Mouse (Mus musculus): ENCODE results near the gene Ctrb1. TPM values are rescaled to one million over a fixed set of nuclear protein-coding genes. Genes with fewer than 3 reads are reported as not detected.
A peak's percentile ranks its signal among the peaks of the same experiment; 100 is the strongest.

Gene Ctrb1
- not detected in 2 replicates for polyA plus RNA-seq (2016; fragmentation: Nextera tagmentation; extraction: Ambion mirVana)

DNA sequence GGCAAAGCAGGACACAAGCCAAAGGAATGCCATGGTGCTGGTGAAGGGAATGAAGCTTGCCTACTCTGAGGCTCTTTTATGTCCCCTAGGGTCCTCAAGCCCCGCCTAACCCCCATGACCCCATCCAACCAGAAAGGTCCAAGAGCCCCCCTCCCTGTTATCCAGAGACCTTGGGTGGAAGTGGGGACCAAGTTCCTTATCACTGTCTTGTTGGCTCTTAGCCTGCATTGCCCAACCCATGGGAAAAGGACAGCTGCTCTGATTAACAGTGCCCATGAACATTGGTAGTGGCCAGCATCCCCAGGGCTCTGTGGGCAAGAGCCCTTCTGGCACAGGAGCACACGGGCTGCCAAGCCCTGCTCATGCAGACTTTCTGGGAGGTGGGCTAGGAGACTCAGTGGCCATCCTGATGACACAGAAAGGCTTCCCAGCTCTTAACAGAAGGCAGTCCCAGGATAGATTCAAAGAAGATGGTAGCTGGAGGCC lies at the start of gene Ctrb1:
Gene Ctrb1 (minus strand): TSS at position 51 of the 486 bp plus-strand sequence.
- Histone ChIP-seq H3K36me3 (no peaks in the 10 kb centered on the region), H3K4me1 (replicated peaks) (peaks cover 4% of the 10 kb centered on the region), H3K27me3 (no peaks in the 10 kb centered on the region), H3K27ac (no peak within 1 kb of the TSS), H3K4me3 (replicated peaks) (no peak within 1 kb of the TSS), H3K9me3 (no peaks in the 10 kb centered on the region), H3K9ac (replicated peaks) (no peak within 1 kb of the TSS), H3K4me2 (no peak within 1 kb of the TSS)
- ATAC-seq (ENCODE audit: insufficient number of reproducible peaks, insufficient read depth, low FRiP score, low TSS enrichment, low read depth) = no peak
- WGBS = 82% methylated on average over 2 of the region's 2 CpGs

DNA sequence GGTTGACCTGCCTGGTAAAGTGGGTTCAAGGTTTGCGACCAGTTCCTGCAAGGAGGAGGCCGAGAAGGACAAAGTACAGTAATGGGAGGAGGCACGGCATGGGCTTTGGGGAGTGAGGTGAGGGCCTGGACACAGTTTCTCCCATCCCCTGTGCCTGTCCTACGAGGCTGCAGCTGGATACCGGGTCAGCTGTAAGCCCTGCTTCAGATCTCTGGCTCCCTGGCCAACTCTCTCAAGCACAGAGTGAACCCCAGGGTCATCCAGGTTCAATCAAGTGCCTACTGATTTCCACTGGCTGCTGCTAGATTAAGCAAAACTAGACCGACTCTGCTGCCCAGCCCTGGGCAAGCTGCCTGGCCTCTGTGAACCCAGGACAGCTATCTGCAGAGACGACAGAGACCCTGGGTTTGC lies 49.5 kb upstream of the Ctrb1 start:
- H3K4me1 ChIP-seq (replicated peaks) = peaks cover 76% of the 10 kb centered on the region

DNA sequence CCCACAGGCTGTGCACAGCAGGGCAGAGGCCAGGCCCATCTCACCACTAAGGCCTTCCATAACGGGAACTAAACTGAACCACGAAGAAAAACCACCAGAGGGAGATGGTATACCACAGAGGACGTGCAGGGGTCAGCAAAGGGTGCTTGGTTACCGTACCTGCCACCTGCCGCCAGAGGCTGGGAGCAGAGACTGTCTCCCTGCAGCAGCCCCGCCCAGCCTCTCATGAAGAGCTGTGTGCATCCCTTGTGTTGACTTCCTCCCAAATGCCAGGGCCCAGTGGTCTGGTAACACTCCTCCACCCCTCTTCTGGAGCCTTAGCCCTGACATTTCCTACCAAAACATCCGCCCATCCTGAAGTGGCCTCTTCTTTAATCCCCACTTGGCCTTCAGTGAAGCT lies 48.8 kb upstream of the Ctrb1 start:
- Histone ChIP-seq H3K4me3 (replicated peaks) (no peak overlapping the region), H3K36me3 (peaks cover 18% of the 10 kb centered on the region; the same call in 1 of the 2 replicates), H3K27me3 (no peaks in the 10 kb centered on the region), H3K9me3 (no peaks in the 10 kb centered on the region), H3K27ac (no peak overlapping the region), H3K4me2 (no peak overlapping the region), H3K4me1 (replicated peaks) (peaks cover 79% of the 10 kb centered on the region), H3K9ac (replicated peaks) (no peak overlapping the region)
- 57% methylated on average over 7 of the region's 7 CpGs for WGBS
- no peak for ATAC-seq (ENCODE audit: insufficient number of reproducible peaks, insufficient read depth, low FRiP score, low TSS enrichment, low read depth)

More for the DNA sequence above, 49.5 kb upstream of the Ctrb1 start:
- Histone ChIP-seq H3K4me3 (replicated peaks) (no peak overlapping the region), H3K36me3 (peaks cover 18% of the 10 kb centered on the region; the same call in 1 of the 2 replicates), H3K9ac (replicated peaks) (no peak overlapping the region; the same call in 1 of the 2 replicates), H3K27me3 (no peaks in the 10 kb centered on the region), H3K4me2 (no peak overlapping the region), H3K9me3 (no peaks in the 10 kb centered on the region), H3K27ac (no peak overlapping the region)
- ATAC-seq (ENCODE audit: insufficient number of reproducible peaks, insufficient read depth, low FRiP score, low TSS enrichment, low read depth) = no peak
- 83% methylated on average over 7 of the region's 7 CpGs for WGBS

DNA sequence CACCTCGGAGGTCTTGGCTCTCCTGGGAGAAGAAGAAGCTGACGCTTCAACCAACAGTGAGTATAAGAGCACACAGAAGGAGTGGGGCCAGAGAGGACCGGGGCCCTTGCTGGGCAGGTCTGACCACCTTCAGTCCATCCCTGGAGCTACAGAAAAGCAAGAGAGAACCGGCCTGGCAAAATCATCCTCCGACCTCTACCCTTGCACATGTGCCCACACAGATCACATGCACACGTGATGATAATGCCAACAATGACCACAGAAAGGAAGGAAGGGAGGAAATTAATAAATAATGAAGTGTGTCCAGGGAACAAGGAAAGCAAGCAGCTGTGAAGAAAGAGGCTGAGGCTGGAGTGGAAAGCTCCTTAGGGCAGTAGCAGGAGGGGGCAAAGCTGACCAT lies 48.1 kb upstream of the Ctrb1 start:
- Histone ChIP-seq H3K27me3 (no peaks in the 10 kb centered on the region), H3K36me3 (peaks cover 18% of the 10 kb centered on the region; the same call in 1 of the 2 replicates), H3K9ac (replicated peaks) (no peak overlapping the region), H3K4me3 (replicated peaks) (no peak overlapping the region), H3K4me1 (replicated peaks) (peaks cover 80% of the 10 kb centered on the region), H3K27ac (no peak overlapping the region), H3K9me3 (no peaks in the 10 kb centered on the region), H3K4me2 (no peak overlapping the region)
- WGBS = 75% methylated on average over 6 of the region's 6 CpGs
- no peak for ATAC-seq (ENCODE audit: insufficient number of reproducible peaks, insufficient read depth, low FRiP score, low TSS enrichment, low read depth)

DNA sequence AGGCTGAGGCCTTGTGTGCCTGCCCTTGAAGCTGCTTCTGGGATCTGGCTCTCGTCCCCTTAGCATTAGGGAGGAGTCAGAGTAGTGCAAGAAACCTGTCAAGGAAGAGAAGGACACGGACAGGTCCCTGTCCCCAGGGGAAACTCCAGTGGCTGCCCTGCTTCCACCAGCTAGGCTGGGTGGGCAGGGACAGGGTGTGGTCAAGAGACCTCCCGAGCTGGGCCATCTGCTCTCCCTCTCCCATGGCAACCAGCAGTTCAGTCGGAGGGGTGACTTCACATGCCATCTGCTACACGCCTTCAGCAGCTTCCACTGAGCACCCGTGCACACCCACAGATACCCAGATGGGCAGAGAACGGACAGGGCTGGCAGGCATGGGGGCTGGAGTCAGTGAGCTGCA lies 45.5 kb upstream of the Ctrb1 start:
- H3K36me3 ChIP-seq = peaks cover 18% of the 10 kb centered on the region; the same call in 1 of the 2 replicates

DNA sequence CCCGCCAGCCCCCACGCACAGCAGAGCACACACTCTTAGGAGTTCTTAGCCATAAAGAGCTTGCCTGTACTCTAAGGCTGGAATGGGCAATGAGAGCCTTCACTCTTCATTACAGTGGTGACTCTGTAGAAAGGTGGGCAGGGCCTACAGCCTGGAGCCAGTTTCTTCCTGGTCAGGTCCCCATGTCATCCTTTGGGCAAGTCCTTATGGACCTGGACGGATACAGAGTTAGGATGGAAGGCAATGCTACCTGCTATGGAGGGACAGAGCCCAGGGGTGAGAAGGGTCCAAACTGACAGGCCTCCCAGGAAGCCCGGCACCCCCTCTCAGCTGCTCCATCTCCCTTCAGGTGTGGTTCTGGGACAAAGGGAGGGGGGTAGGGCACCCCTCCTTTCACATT lies 45.0 kb upstream of the Ctrb1 start:
- Histone ChIP-seq H3K4me3 (replicated peaks) (no peak overlapping the region), H3K27me3 (no peaks in the 10 kb centered on the region), H3K9ac (replicated peaks) (no peak overlapping the region), H3K4me2 (no peak overlapping the region), H3K27ac (peak overlapping the region; percentile 86), H3K4me1 (replicated peaks) (peaks cover 80% of the 10 kb centered on the region), H3K36me3 (peaks cover 18% of the 10 kb centered on the region; the same call in 1 of the 2 replicates), H3K9me3 (no peaks in the 10 kb centered on the region)
- ATAC-seq (ENCODE audit: insufficient number of reproducible peaks, insufficient read depth, low FRiP score, low TSS enrichment, low read depth) = no peak
- 68% methylated on average over 4 of the region's 4 CpGs for whole genome bisulfite sequencing

More for the DNA sequence above, 45.5 kb upstream of the Ctrb1 start:
- Histone ChIP-seq H3K9me3 (no peaks in the 10 kb centered on the region), H3K4me1 (replicated peaks) (peaks cover 80% of the 10 kb centered on the region), H3K4me3 (replicated peaks) (no peak overlapping the region), H3K9ac (replicated peaks) (0 out of 2 replicates have a peak overlapping the region, but pooled peaks have one; percentile 23), H3K27me3 (no peaks in the 10 kb centered on the region), H3K27ac (0 out of 2 replicates have a peak overlapping the region, but pooled peaks have one; percentile 86), H3K4me2 (no peak overlapping the region)
- no peak for ATAC-seq (ENCODE audit: insufficient number of reproducible peaks, insufficient read depth, low FRiP score, low TSS enrichment, low read depth)
- WGBS = 51% methylated on average over 7 of the region's 7 CpGs

DNA sequence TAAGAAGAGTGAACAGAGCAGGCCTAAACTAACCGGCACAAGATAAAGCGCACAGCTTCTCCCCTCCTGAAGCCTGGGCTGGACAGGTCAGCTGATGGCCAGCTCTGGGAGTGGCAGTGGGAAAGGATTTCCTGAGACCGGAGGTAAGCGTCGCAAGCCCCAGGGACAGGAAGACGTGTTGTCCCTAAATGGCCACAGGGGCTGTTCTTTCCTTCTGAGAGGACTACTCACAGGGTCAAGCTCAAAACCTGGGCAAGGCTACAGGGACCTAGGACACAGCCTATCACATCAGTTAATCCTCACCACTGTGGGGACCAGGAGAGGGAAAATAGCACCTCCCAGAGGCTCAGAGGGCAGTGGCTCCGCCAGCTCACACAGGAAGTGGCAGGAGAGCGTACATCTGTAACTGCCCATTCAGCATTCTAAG lies 44.5 kb upstream of the Ctrb1 start:
- no peaks in the 10 kb centered on the region for H3K9me3 ChIP-seq
- H3K9ac ChIP-seq (replicated peaks) = no peak overlapping the region
- H3K36me3 ChIP-seq = peaks cover 18% of the 10 kb centered on the region; the same call in 1 of the 2 replicates
- H3K4me3 ChIP-seq (replicated peaks) = no peak overlapping the region
- 51% methylated on average over 8 of the region's 8 CpGs for WGBS
- no peak for ATAC-seq (ENCODE audit: insufficient number of reproducible peaks, insufficient read depth, low FRiP score, low TSS enrichment, low read depth)
- no peak overlapping the region for H3K4me2 ChIP-seq
- H3K27me3 ChIP-seq = no peaks in the 10 kb centered on the region
- H3K27ac ChIP-seq = peak overlapping the region; percentile 86
- peaks cover 80% of the 10 kb centered on the region for H3K4me1 ChIP-seq (replicated peaks)

DNA sequence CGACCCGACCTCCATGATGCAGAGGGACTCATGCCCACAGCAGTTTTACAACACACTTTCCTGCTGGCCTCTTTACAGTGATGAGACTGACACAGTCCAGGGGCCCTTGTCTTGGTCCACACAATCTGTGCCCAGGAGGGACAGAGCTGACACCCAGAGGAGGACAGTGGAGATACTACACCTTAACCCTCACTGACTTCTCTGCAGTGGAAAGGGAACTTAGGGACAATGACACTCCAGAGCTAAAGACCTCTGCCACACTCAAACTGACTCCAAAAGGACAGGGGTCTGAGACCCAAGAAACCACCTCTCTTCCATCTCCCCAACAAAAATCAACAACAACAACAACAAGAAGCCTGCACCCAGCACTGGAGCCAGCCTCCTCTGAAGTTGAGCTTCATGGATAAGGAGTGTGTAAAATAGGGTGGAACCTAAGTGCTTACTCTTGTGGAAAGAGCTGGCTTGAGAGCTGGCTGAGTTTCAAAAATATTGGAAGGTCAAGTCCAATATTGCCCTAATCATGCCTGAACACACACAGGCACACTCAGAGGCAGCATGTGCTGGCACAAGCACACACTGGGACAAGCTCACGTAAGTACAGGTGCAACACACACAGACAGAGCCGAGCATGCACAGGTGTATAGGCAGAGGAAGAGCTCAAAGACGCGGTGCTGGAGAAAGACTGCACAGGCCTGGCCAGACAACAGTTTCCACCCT lies 43.6 kb upstream of the Ctrb1 start:
- Histone ChIP-seq H3K4me1 (replicated peaks) (peaks cover 80% of the 10 kb centered on the region), H3K36me3 (peaks cover 17% of the 10 kb centered on the region; the same call in 1 of the 2 replicates), H3K27me3 (no peaks in the 10 kb centered on the region), H3K9me3 (no peaks in the 10 kb centered on the region), H3K9ac (replicated peaks) (0 out of 2 replicates have a peak overlapping the region, but pooled peaks have one; percentile 24), H3K27ac (peak overlapping the region; percentile 86; the same call in 1 of the 2 replicates), H3K4me2 (peak overlapping the region; percentile 83), H3K4me3 (replicated peaks) (no peak overlapping the region)
- no peak for ATAC-seq (ENCODE audit: insufficient number of reproducible peaks, insufficient read depth, low FRiP score, low TSS enrichment, low read depth)
- 47% methylated on average over 6 of the region's 6 CpGs for WGBS

DNA sequence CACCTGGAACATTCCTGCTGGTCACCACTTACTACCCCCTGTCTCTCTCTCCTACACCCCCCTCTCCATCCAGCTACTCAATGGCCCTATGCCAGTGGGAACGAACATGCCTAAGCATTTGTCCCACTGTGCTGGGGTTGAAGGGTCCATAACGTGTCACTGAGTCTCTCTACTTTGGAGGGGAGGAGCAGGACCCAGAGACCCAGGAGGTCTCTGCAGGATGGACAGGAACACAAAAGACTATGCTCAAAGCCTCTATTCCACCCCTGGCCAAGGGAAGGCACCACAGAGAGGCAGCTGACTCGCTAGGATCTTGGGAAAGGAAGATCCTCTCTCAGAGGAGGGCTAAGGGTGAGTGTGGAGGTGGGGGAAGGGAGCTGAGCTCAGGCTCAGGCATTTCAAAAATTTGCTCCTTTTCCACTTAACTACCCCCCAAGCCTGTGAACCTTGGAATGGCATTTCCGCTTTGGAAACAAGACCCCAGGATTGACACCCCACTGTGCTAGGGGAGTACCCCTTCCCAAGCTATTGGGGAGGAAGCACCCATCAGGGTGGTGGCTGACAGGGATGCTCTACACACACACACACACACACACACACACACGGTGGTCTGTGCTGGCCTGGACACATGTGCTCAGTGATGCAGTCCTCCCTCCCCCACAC lies 42.9 kb upstream of the Ctrb1 start:
- Histone ChIP-seq H3K4me1 (replicated peaks) (peaks cover 77% of the 10 kb centered on the region), H3K27me3 (no peaks in the 10 kb centered on the region), H3K36me3 (peaks cover 15% of the 10 kb centered on the region; the same call in 1 of the 2 replicates), H3K4me3 (replicated peaks) (no peak overlapping the region), H3K27ac (peak overlapping the region; percentile 86), H3K9me3 (no peaks in the 10 kb centered on the region), H3K4me2 (peak overlapping the region; percentile 83), H3K9ac (replicated peaks) (no peak overlapping the region)
- no peak for ATAC-seq (ENCODE audit: insufficient number of reproducible peaks, insufficient read depth, low FRiP score, low TSS enrichment, low read depth)
- 5% methylated on average over 5 of the region's 5 CpGs for WGBS

DNA sequence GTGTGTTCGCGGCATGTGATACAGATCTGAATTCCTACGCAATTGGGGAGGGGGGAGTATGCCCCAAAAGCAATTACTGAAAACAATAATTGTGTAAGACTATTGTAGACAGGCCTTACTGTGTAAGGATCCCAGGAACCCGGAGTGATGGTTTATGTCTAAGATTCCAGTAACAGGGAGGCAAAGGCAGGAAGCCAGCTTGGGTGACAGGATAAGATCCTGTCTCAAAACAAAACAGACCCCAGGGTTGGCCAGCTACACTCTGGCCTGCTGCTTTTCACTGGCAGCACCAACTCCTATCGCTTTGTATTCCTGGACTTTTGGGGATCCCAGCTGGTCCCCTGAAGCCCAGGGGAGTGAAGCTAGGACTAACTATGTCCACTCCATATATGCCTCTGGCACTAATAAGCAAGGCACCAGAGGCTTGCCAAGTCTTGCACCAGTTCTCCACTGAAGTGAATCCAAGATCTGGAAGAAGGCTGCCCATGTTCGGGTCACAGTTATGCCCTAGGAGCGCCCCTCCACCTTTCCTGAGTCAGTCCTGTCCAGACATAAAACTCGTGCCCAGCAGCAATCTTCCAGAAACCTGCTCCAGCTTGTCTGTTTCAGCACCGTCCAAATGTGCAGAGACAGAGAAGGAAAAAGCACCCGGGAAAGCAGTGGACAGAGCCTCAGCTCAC lies 41.7 kb upstream of the Ctrb1 start:
- Histone ChIP-seq H3K4me1 (replicated peaks) (peaks cover 76% of the 10 kb centered on the region), H3K27ac (peak overlapping the region; percentile 86), H3K9ac (replicated peaks) (peak overlapping the region; percentile 85), H3K9me3 (no peaks in the 10 kb centered on the region), H3K4me3 (replicated peaks) (peak overlapping the region; percentile 80), H3K4me2 (peak overlapping the region; percentile 83), H3K36me3 (peaks cover 14% of the 10 kb centered on the region; the same call in 1 of the 2 replicates), H3K27me3 (no peaks in the 10 kb centered on the region)
- no peak for ATAC-seq (ENCODE audit: insufficient number of reproducible peaks, insufficient read depth, low FRiP score, low TSS enrichment, low read depth)
- WGBS = 30% methylated on average over 10 of the region's 10 CpGs

Measured in limb, embryonic 12.5 days (tissue).